Mouse (Mus musculus) ES-E14 (cell line): ENCODE results near the gene Vps13c.

Experiments used
- CHD2 ChIP-seq: IDR thresholded peaks from 2 replicates; pipeline ENCODE4 v1.6.1; 2014; ENCODE audit warnings: mild to moderate bottlenecking, low read depth, low read length, inconsistent platforms
- ZNF384 ChIP-seq: IDR thresholded peaks from 2 replicates; pipeline ENCODE4 v1.6.1; 2012; ENCODE audit warnings: low read depth, low read length, inconsistent platforms

DNA sequence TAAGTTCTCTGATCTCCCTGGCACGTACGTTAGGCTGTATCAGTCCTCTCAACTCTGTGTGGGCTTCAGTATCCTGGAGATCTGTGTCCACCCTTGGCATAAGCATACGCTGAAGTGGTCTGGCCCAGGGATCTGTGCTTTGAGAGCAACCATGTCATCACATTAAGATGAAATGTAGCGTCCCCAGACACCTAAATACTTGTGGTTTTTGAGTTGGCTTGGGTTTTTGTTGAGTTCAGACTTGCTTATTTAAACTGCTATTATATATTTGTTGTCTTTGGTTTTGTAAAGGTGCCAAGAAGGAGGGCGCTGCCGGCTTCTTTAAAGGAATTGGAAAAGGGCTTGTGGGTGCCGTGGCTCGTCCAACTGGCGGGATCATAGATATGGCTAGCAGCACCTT, 135.3 kb downstream of the Vps13c start:
- no peak for TF ChIP-seq CHD2
- no peak for TF ChIP-seq ZNF384
